Mouse (Mus musculus) left cerebral cortex, postnatal 25 days (tissue): ENCODE results near the gene S1pr5. TPM values are rescaled to one million over a fixed set of nuclear protein-coding genes. Genes with fewer than 3 reads are reported as not detected.

Experiments
- DNase-seq, 2 experiments: peaks; one replicate each; pipeline ENCODE4 v3.0.0; 2022; ENCODE audit warnings: low spot score in 2 of 2, mixed read lengths in 1 of 2
- intact Hi-C: fragments of 180-260 bp; cut with DNase I; formaldehyde crosslinking; loops from one replicate; pipeline ENCODE4 v1.15.1; 2025
- total RNA-seq, 2 experiments: library from RNA; stranded (reverse); gene quantifications; 2 replicates each; pipeline ENCODE4 v1.2.3; 2021

Gene S1pr5
- total RNA-seq, 2 experiments from 2014 or later: 7.8 to 8.3 TPM

DNA sequence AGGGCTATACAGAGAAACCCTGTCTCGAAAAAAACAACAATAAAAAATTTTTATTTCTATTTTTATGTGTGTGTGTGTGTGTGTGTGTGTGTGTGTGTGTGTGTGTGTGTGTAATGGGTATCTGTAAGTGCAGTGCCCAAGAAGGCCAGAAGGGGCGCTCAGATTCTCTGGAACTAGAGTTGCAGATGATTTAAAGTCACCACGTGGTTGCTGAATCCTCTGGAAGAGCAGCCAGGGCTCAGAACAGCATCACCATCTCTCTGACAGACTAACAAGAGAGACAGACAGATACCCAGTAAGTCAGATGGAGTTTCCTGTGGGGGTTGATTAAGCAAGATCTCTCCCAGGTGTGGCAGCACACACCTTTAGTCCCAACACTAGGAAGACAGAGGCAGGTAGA is 28.4 kb downstream of the S1pr5 start:
- intact Hi-C loops: loop anchor here (5.0 kb wide), 1 partner anchor 68 kb away; no protein-coding TSS in a partner anchor
- no peak for DNase-seq

DNA sequence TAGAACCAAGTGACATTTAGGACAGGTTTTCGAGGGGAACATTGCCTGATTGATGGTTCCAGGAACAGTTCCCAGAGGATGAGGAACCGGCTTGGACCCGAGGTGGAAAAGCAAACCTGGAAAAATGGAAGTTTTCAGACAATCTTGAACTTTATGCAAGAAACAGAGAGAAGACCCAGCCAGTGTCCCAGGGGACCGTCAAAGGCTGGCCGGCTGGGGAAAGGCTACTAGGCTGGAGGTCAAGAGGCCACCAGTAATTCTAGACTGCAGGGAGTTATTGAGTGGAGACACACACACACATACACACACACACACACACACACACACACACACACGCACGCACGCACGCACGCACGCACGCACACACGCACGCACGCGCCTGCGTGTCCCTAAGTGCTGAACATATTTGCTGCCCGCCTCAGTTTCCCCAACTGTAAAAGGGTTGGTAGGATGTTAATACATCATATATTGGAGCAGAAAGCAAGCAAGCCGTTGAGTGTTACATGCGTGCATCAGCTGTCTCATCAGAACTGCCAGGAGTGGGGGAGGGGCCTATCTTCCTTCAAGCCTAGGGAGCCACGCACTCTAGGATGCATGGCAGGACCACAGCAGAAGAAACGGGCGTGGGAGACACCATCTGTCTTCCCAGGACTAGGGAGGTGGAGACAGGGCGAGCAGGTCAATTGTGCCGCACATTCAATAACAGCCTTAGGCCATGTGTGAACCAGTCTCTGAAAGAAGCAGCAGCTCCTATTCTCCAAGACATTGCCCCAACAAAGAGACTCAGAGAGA is 32.0 kb downstream of the S1pr5 start:
- intact Hi-C loops: no loop called here
- peak; percentile 42 to 63 for DNase-seq

DNA sequence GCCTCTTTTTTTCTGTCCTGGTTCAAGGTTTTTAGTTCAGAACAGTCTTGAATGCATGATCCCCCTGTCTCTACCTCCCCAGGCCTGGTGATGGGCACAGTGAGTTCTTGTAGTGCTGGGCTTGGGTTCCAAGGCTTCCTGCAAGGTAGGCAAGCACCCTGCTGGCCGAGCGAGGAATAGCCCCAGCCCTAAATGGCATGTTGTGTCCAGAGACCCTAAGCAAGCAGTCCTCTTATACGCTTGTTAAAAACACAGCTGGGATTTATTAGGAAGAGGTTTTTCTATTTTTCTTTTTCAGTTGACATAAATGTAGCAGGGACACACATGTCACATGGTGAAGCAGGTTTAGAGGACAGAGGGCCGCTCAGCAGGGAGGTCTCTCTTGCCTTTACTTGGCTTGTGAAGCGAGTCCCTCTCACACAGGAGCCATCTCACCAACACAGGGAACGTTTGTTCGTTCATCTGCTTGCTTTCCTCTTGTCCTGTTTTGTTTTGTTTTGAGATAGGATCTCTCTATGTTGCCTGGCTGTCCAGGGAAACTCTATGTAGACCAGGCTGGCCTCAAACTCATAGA is 34.5 kb downstream of the S1pr5 start:
- no peak for DNase-seq
- intact Hi-C loops: no loop called here

DNA sequence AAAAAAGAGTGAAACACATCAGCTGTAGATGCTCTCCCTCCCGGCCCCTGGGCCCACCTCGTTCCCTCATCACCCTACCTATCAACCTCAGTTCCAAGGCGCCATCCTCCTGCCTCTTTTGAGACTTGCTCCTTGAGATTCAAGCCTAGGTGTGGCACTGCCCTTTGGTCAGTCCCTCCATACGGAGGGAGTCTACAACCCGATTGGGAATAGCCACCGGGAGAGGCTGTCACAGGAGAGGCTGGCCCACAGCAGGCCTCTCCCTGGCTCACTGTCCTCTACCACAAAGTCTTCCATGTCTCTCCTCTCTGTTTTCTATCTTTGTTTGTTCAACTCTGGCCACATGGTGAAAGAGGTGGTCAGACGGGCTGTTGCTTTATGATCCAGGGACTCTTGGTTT is 36.6 kb downstream of the S1pr5 start:
- intact Hi-C loops: no loop called here
- no peak for DNase-seq

DNA sequence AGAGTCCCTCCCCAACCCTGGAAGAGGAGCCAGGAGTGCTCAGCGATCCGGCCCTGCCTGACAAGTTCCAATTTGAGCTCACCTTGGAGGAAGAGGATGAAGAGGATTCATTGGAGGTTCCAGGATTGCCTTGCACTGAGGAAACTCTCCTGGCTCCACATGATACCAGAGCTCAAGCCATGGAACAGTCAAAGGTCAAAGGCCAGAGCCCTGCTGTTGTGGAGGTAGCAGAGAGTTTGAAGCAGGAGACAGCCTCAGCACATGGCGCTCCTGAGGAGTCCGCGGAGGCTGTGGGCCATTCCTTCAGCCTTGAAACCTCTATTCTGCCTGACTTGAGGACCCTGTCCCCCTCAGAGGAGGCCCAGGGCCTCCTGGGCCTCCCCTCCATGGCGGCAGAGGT is 37.4 kb downstream of the S1pr5 start:
- intact Hi-C loops: no loop called here
- no peak for DNase-seq

DNA sequence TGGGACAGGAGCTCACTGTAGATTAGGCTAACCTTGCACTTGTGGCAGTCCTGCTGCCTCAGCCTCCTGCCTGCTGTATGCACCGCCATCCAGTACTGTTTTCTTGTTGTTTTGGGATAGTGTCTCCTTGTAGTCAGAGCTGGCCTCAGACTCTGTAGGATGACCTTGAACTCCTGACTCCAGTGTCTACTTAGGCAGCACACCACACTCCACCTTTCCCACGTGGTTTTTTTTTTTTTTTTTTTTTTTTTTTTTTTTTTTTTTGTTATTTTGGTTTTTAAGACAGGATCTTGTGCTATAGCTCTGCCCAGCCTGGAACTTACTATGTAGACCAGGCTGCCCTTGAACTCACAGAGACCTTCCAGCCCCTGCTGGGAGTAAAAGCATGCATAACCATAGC is 39.6 kb downstream of the S1pr5 start:
- intact Hi-C loops: no loop called here
- no peak for DNase-seq

DNA sequence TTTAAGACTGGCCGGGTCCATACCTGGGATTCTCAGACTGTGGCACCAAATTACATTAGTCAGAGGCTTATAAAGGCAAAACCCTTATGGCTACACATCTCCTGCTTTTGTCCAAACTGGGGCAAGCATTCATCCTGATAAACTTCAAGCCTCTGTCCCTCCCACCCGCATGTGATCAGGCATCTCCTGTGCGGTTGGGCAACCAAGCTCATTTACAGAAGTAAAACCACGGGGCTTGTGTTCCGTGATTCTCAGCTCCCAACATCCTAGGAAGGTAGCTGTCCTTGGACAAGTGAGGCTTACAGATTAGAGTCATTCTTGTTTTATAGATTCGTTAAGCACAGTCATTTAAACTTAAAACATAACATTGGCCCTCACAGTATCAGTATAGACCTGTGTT is 41.4 kb downstream of the S1pr5 start:
- DNase-seq: no peak
- intact Hi-C loops: no loop called here

DNA sequence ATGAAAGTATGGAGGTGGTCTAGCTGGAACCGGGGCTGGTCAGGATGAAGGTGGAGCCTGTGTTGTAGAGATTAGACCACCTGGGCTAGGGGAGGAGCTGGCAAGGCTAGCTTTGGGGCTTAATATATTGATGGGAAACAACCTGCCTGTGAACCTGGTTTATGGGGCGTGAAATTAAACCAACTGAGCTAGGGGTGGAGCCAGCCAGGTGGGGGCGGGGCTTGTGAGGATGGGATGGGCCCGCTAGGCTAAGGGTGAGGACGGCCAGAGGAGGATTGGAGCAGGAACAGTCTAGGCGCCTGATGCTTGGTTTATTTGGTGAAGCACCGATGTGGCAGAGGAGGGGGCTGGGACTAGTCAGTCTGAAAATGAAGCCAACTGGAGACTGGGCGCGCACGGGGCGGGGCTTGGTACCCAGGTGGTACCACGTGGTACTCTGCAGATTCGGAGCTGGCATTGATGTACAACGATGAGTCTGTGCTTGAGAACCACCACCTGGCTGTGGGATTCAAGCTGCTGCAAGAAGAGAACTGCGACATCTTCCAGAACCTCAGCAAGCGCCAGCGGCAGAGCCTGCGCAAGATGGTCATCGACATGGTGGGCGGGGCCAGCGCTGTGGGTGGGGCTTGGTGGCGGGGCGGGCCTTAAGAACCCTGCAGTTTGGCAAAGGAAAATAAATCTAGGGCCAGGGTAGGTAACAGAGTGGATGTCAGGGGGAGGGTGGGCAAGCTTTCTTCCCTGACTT is 43.5 kb downstream of the S1pr5 start:
- peak; percentile 45 to 52 for DNase-seq
- intact Hi-C loops: no loop called here

DNA sequence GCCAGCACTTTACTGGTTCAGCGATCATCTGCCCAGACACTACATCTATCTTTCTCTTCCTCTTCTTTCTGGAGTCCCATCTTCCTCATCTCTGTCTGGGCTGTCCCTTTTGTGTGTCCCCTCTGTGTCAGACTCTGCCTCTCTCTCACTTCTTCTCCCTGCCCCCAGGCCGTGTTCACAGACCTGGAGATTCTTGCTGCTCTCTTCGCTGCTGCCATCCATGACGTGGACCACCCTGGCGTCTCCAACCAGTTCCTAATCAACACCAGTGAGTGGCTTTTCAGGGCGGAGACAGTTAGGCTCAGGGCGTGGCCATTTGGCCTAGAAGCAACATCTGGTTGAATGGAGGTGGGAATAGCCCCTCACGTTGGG is 44.1 kb downstream of the S1pr5 start:
- intact Hi-C loops: no loop called here

DNA sequence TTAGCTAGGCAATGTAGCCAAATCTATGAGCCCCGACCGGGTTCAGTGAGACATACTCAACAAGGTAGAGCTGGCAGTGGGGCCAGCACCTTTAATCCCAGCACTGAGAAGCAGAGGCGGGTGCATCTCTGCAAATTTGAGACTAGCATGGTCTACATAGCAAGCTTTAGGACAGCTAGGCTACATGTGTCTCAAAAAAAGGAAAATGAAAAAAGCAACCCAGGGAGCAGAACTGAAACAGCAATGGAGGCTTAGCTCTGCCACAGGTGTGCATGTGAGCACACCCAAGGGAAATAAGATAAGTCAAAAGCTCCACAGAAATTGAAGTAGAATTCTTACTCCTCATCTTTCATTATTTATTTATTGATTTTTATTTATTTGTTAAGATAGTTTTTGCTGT is 49.3 kb downstream of the S1pr5 start:
- intact Hi-C loops: no loop called here
- DNase-seq: no peak

More for the DNA sequence above, 44.1 kb downstream of the S1pr5 start:
- no peak for DNase-seq

DNA sequence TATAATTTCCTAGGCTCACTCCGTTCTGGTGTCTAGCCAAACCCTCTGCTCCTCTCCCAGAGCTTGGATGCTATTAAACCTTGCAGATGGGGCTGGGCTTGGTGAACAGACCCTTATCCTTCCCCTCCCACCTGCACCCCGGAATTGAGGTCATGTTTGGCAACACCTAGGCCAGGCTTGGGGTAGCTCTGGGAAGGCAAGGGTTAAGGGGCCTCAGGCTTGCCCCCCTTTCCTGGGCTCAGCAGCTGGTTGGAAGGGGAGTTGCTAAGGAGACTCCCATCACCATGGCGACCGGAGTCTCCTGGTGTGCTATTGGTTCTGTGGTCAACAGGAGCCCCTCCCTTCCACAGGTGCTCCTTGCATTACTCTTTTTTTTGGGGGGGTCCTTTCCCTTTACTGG is 50.3 kb downstream of the S1pr5 start:
- intact Hi-C loops: no loop called here
- DNase-seq: peak; percentile 83 to 90

DNA sequence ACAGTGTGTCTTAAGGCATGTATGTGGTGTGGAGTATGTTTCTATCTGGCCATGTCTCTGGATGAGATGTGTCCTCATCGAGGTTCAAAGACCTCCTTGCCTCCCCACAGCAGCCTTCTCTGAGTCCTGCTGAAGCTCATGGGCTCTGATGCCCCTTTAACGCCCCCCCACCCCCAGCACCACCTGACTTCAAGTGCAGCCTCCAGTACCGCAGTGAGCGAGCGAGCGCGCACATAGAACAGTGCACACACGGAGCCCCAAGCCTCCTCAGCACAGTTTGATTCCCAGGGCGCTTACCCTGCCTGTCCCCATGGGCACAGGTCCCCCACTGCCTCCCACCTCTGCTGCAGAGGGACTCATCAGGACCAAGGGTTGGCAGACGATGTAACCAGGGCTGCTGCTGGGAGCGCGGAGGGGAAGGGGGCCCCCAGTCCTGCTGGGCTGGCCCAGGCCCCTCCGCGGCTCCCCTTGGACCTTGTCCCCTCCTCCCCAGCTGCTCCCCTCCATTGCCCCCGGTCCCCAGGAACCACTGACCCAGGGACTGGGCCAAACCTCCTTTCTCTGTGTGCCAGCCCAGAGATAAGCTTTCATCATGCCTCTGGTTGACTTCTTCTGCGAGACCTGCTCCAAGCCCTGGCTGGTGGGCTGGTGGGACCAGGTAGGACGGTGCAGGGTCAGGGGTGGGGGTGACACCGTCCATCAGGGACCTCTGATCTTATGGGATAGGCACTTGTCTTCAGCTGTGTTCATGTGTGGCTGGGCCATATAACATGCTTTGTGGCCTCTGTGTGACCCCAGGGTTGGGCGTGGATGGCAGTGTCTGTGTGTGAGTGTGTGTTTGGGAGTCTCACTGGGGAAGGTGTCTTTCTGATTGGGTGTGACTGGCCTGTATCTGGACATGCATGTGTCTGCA is 51.5 kb downstream of the S1pr5 start:
- peak; percentile 70 to 72 for DNase-seq
- intact Hi-C loops: no loop called here

DNA sequence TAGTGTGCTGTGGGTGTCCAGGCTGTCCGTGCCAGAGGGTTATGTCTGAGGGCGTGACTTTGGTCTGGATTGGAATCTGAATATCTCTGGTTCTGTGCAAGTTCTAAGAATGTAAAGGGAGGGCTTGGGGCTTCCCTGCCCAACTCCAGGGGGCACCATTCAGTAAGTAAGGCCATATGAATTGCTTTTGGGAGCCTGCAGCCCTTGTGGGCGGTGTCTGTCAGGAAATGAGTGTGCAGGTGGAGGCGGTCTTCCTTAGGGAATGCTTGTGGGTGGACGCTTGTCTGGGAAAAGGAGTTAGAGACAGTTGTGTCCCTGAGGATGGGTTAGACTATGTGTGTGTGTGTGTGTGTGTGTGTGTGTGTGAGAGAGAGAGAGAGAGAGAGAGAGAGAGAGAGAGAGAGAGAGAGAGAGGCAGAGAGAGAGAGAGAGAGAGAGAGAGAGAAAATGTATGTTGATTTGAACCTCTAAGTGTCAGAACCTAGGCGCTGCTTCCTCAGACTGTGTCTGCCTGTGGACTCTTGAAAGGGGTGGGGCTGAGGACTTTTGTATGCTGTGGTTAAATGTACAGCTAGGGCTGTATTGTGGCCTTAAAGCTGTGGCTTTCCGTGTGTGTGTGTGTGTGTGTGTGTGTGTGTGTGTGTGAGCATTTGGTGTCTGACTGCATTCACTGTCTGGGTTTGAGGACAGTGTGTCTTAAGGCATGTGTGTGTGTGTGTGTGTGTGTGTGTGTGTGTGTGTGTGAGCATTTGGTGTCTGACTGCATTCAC is 52.3 kb downstream of the S1pr5 start:
- intact Hi-C loops: loop anchor here (2.0 kb wide), 1 partner anchor 31 kb away; the partner anchor contains the start of gene Pde4a
- DNase-seq: peak; percentile 62 to 90

DNA sequence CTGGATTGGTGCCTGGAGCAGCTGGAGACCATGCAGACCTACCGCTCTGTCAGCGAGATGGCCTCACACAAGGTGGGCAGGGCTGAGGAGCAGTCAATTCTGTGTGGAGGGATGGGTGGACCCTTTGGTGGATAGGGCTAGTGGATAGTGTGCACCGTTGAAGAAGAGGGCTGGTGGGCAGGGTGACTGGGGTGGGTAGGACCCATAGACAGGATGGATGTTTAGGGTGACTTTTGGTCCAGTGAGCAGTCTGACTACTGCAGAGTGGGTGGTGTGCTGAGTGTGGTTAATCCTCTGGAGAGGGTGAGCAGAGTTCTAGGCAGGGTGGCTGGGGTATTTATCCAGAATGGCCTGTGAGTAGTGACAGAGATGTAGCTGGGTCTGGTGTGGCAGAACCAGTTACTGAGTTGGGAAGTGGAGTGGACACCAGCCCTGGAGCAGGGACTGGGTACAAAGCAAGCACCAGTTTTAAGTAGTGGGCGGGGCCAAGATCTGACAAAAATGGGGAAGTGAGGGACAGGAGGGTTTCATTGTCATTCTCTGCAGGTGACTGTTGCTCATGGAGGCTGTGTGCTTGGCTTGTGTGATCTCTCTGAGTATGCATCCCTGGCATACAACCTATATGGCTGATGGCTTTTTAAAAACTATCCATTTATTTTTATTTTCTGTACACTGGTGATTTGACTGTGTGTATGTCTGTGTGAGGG is 53.3 kb downstream of the S1pr5 start:
- intact Hi-C loops: loop anchor here (2.0 kb wide), 1 partner anchor 30 kb away; the partner anchor contains the start of gene Pde4a
- no peak for DNase-seq

DNA sequence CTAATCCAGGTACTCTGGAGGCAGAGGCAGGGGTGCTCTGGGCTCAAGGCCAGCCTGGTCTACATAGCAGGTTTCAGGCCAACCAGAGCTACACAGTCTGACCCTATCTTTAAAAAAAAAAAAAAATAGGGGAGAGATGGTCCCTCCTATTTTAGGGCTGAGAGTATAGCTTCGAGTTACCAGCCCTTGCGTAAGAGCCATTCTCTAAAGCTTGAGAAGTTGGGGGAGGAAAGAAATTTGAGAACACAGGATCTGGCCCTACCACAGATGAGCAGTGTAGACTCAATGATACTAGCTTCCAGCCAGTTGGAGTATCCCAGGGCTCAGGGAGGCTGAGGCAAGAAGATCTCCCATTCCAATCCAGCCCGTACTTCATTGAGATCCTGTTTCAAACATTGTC is 54.5 kb downstream of the S1pr5 start:
- intact Hi-C loops: loop anchor here (2.0 kb wide), 1 partner anchor 29 kb away; the partner anchor contains the start of gene Pde4a
- no peak for DNase-seq
